Mouse (Mus musculus) lung, adult 2 months (tissue): Measurements from ENCODE around the gene Atg101.

Experiments used
- CTCF ChIP-seq: fragments of 200-500 bp; IDR thresholded peaks from 2 replicates; pipeline ENCODE4 v1.5.1; 2011; ENCODE audit warnings: mild to moderate bottlenecking, low read length, control low read depth; ENCODE audit not compliant: insufficient read depth
- POLR2A ChIP-seq: fragments of 200-500 bp; IDR thresholded peaks from 2 replicates; pipeline ENCODE4 v1.6.1; 2011; ENCODE audit warnings: low read depth, mild to moderate bottlenecking, control low read depth, low read length, borderline replicate concordance; ENCODE audit errors: extremely low read depth

GRCm38 (mm10) chr15:101251930-101252329, 32.1 kb upstream of the Atg101 start:
- TF ChIP-seq POLR2A (no peak), CTCF (no peak)
